Mouse (Mus musculus) adrenal gland, postnatal 10 days (tissue): Measurements from ENCODE around the gene Dnah3. TPM values are rescaled to one million over a fixed set of nuclear protein-coding genes. Genes with fewer than 3 reads are reported as not detected.
A peak's percentile ranks its signal among the peaks of the same experiment; 100 is the strongest.

ENCODE experiments used
- DNase-seq: peaks from one replicate; pipeline ENCODE4 v3.0.0; 2021; ENCODE audit warnings: mixed read lengths
- total RNA-seq, 2 experiments: library from RNA; stranded (reverse); gene quantifications; 2 replicates each; pipeline ENCODE4 v1.2.3; 2021

Gene Dnah3
- total RNA-seq, 2 experiments from 2014 or later, result 0.12 TPM; not detected in 1

DNA sequence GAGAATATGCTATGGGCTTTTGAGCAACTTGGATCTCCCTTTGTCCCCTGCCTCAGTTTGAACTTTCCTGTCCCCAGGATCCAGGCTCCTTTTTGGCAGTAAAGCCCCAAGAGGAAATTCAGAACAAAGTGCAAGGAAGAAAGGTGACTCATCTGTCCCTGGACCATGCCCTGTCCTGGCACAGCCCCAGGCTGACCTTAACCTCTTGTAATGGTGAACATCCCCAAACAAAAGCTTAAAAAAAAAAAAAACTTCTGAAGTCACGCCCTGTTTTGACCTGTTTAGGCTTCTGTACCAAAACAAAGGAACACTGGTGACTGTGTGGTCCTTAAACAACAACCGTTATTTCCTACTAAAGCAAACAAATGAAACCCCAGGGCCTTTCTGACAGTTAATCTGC lies 153.5 kb downstream of the Dnah3 start:
- DNase-seq, result peak; percentile 63

DNA sequence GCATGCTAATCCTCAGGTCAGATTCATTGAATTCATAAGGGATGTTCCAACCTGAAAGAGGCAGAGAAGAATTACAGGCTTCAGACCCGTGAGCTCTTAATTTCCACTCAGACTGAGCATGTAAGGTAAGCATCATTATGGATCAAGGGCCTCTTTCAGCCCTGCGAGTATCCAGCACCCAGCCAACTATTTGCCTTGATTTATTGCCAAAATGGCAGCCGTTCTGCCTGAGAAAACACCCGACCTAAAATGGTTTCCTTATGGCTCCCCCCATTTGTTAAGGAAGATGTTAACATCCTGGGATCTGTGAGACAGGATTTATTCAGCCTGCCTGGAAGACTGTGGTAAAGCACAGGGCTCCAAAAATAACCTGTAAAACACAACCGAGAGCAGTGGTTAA lies 158.0 kb downstream of the Dnah3 start:
- no peak for DNase-seq

DNA sequence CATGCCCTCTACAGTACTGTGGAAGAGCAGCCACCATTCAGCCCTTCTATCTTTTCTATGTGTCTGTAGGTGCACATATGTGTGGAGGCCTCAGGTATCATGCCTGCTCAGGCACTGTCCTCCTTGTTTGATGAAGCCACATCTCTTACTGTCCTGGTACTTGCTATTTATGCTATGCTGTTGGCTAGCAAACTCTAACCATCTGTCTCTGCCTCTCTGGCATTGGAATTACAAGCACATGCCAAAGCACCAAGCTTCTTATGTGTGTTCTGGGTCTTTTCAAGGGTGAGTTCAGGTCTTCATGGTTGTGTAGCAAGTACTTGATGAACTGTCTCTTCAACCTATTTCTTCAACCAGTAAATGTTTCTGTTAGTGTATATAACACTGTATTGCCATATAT lies 158.8 kb downstream of the Dnah3 start:
- no peak for DNase-seq

GRCm38 (mm10) chr7:119928783-119929440 lies 166.2 kb downstream of the Dnah3 start:
- peak; percentile 41 for DNase-seq

GRCm38 (mm10) chr7:119921054-119921453 lies 174.0 kb downstream of the Dnah3 start:
- no peak for DNase-seq

DNA sequence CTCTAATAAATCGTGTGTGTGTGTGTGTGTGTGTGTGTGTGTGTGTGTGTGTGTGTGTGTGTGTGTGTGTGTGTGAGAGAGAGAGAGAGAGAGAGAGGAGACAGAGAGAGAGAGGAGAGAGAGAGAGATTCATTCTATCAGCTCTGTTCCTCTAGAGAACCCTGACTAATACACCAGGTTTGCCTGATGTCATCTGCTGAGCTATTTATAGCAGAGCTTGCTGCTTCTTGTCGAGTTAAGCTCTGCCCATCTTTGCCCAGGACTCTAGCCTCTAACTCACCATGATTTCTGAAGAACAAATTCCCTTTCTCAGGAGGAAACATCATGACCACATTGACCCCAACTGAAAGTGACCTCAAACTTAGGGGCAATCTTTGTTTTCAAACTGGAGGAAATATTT lies 174.6 kb downstream of the Dnah3 start:
- no peak for DNase-seq

DNA sequence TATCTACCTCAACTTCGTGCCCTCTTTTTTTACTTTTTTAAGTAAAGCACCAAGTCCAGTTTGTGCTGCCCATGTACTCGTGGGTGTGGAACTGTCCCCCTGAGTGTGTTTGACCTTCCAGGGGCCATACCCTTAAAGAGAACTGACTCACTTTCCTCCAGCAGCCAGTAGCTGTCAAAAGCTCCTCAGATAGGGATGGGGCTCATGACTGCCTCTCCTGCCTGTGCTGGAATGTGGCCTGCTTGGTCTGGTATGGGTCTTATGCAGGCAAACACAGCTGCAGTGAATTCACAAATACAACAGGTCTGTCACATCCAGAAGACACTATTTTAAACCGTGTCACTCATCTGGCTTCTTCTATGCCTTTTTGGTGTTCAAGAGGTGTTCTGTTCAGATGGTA lies 183.4 kb downstream of the Dnah3 start:
- no peak for DNase-seq

- DNase-seq, result no peak
Measured at GRCm38 (mm10) chr7:119906523-119907215, 188.4 kb downstream of the Dnah3 start.

DNA sequence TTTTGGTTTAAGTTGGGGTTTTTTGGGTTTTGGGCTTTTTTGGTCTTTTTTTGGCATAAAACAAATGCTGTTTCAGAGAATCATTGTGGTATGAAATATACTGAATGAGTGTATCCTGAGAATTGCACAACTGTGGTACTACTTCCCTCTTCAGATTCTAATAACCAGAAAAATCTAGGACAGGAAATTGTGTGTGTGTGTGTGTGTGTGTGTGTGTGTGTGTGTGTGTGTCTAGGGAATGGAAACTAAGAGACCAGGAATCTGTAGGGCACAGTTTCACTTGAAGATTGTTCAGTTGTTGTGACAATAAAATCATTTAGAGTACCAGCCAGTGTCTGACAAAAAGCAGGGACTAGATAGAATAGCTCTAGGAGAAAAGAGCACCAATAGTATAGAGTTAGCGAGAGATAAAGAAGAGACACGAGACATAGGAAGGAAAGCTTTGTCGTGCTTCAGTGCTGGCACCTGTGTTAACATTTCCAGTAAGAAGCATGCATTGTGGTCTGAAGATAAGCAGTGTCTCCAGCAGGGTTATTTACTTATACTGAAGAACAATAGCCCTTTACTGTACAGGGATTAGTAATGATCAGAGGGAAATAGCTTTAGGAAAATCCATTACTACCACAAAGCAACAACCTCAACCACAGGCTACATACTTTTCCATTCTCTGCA lies 195.6 kb downstream of the Dnah3 start:
- no peak for DNase-seq

DNA sequence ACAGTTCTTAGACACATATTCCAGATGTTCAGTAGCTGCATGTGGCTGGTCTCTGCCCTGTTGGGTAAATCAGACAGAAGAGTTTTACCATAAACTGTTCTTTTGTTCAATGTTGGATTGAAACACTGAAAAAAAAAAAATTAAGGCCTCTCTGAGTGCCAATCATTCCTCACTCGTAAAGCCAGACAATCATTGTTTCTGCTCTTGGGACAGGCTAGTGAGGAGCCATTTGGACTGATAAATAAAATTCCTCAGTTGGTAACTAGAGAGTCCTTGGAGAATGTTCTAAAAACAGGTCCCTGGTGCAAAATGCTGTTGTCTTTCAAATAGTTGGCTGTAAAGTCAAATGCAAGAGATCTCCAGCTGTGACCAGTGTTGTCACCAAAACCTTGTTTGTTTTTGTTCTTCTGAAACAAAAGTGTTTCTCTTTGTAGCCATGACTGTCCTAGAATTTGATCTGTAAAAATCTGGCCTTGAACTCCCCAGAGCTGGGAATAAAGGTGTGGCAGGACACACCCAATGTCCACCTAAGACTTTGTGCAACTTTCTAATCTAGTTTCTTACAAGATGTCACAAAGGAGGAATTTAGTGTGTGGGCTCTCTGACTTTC lies 196.7 kb downstream of the Dnah3 start:
- DNase-seq, result no peak

GRCm38 (mm10) chr7:119897521-119898109 lies 197.5 kb downstream of the Dnah3 start:
- no peak for DNase-seq

DNA sequence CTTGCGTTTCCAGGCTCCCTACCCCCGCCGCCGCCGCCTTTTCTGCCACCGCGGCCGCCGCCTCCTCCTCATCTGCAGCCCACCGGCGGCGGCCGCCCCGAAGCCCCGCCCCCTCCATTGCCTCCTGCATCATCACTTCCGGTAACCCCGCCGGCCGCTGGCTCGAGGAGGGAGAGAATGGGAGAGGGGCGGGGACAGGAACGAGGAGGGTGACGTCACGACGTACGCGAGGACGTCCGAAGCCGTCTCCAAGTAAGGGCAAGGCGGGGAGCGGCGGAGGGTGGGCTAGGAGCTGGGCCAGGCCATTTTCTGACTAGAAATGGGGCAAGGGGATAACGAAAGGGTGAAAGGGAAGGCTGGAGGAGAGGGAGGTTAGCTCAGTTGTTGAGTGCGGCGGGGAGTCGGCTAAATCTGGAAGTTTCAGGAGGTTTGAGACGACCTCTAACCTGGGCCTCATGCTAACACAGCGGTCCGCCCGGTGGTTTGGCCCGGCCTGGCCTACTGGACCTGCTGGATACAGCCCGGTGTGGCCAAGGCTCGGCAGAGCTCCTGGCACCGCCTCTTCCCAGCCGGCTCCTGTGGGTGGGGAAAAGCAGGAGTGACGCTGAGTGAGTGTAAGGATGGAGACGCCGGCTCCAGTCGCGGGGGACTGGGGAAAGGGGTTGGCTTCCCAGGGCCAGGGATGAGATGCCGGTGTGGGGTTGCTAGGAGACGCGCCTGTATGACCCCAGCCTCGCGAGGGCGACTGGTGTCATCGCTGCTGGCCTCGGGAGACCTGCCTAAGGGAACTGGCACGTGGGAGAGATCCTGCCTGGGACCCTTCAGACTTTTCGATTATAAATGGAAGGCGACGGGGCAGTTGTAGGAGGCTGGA lies 199.2 kb downstream of the Dnah3 start, which contains the start of the genes Lyrm1 and Dcun1d3:
Gene Lyrm1, plus strand, starts transcription at position 223 of the 874 bp plus-strand sequence.
Gene Dcun1d3, minus strand, starts transcription at position 660 of the 874 bp plus-strand sequence.
- peak; percentile 99 for DNase-seq

GRCm38 (mm10) chr7:119894818-119895544 lies 200.1 kb downstream of the Dnah3 start:
- no peak for DNase-seq

GRCm38 (mm10) chr7:119892742-119893141 lies 202.3 kb downstream of the Dnah3 start:
- no peak for DNase-seq

GRCm38 (mm10) chr7:119892198-119892597 lies 202.9 kb downstream of the Dnah3 start:
- DNase-seq, result no peak

DNA sequence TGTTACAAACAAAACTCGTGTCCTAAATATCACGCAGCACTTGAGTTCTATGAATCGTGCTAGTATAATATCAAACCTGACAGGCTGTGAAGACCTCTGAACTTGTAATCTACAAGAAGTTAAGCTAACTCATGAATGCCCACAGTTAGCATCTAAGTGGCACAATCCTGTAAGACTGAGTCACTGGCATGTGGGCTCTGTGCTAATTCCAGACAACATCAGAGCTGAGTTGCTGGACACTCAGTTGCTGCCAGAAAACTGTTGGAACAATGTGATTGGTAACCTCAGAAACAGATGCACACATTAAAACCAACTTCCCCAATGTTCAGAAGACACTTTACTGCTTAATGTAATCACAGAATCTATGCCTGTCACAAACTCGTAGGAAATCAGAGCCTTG lies 207.2 kb downstream of the Dnah3 start:
- DNase-seq, result no peak

DNA sequence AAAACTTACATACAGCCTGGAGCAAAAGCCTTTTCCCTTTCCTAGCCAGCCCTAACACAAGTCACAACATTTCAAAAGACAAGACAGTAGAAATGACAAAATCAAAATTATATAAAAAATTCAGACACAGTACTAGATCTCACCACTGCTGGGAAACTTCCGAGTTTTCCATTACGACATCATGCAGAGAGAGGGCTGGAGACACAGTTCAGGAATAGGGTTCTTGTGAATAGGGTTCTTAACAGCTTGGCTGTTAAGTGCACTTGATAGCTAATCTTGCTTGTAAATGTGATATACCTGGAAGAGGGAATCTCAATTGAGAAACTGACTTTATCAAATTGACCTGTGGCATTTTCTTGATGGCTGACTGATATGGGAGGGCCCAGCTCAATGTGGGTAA lies 213.9 kb downstream of the Dnah3 start:
- DNase-seq, result no peak

GRCm38 (mm10) chr7:119880345-119880744 lies 214.7 kb downstream of the Dnah3 start:
- DNase-seq, result peak; percentile 31

GRCm38 (mm10) chr7:119879171-119879570 lies 215.9 kb downstream of the Dnah3 start:
- DNase-seq, result no peak

DNA sequence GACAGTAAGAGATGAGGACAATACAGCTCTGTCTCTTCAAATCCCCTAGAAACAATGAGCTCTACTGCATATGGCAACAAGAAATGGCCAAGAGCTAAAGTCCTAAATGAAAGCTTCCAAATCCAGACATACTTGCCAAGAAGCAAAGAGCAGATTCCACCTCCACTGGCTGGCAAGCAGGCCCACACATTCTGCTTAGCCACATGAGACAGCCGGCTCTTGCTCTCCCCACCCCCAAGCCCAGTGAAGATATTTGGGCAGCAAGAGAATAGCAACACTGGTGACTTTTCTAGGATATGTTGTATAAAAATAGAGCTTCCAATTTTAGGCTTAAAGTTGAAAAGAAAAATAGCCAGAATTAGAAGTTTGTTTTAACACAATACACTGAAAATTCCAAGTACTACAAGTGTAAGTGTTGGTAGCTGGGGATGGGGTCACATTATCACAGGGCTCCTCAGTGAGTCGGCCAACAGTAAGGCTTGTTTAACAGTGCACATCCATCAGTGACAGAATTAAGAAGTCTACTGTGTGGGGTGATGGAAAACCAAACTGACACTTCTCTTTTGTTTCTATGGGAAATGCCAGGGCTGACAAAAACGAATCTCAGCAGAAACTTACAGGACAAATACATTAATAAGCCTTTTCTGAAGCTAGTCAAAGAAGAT lies 219.2 kb downstream of the Dnah3 start:
- peak; percentile 39 for DNase-seq
